Mouse (Mus musculus) ES-Bruce4 (cell line): ENCODE data around the gene Apoh.

Source experiments
- CTCF ChIP-seq: IDR thresholded peaks from one replicate; pipeline ENCODE4 v1.8.1; 2011; ENCODE audit warnings: low read depth, low read length
- POLR2A ChIP-seq: IDR thresholded peaks from one replicate; pipeline ENCODE4 v1.8.1; 2011; ENCODE audit warnings: low read length; ENCODE audit not compliant: insufficient read depth

DNA sequence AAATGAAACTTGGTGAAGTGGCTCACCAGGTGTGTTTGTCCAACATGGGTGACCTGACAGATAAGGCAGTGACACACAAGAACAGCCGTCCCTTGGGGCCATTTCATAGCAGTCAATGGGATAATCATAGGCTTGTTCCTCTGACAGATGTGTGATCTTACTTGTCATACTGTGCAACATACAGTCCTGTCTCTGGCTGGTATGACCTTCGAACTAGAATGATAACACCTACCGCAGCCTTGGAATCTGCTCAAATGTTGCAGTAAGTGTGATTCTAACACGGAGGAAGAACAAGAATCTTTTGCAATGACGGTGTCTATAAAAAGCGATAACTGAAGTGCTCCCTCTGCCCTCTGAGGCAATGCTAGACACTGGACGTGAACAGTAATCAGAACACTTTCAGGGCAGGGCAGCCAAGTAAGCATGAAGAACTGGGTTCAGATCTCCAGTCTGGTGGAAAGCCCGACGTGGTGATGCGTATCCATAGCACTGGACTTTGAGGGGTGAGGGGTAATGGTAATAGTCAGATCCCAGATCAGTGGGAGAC lies 9.8 kb downstream of the Apoh start:
- TF ChIP-seq POLR2A (no peak), CTCF (no peak)
